Mouse (Mus musculus) telencephalon, adult 2 months (tissue): ENCODE results near the gene Ap2s1.
"Not testable (repeated sequence)": the region's sequence is repeated elsewhere in the genome, so short reads cannot be mapped to it uniquely, and the experiment has no call there.

ENCODE experiments used
- DNase-seq: peaks from one replicate; pipeline ENCODE4 v3.0.0-alpha.2; 2011; ENCODE audit warnings: low read depth, low spot score

Gene Ap2s1

GRCm38 (mm10) chr7:16738073-16738696 lies at the start of gene Ap2s1:
Ap2s1 (plus strand) TSS chr7:16738410.
- peak; percentile 100 for DNase-seq

- DNase-seq = no peak
Measured at GRCm38 (mm10) chr7:16689196-16689595, 49.0 kb upstream of the Ap2s1 start.

GRCm38 (mm10) chr7:16695025-16695424 lies 43.2 kb upstream of the Ap2s1 start:
- DNase-seq = no peak

DNA sequence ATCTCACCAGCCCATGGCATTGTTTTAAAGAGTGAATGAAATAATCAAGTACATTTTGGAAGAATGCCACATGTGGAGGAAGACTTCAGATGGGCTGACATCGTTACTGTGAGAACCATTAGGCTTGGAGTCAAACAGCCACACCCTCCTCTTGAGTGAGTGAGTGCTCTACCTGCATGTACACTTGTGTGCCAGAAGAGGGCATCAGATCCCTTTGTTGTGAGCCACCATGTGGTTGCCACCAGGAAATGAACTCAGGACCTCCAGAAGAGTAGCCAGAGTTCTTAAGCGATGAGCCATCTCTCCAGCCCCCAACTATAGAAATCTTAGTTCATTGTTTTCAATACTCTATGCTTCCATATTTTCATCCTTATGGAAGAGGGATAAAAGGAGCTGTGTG lies 39.2 kb upstream of the Ap2s1 start:
- DNase-seq = no peak

DNA sequence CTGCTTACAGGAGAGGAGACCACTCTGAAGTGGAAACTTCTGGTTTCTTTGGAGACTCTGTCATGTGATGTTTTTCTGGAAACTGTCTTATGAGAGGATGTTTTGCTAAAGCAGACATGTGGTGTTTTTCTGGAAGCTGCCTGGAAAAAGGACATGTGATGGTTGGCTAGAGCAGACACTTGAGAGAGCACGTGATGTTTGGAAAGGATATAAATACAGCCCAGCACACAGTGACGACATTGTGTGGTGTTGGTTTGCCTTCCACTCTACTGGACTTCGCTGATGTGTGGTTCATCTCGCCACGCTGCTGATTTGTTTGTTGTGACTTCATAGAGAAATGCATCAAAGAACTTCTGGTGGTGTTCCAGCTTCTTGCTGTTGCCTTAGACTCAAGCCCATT lies 37.6 kb upstream of the Ap2s1 start:
- no peak for DNase-seq

DNA sequence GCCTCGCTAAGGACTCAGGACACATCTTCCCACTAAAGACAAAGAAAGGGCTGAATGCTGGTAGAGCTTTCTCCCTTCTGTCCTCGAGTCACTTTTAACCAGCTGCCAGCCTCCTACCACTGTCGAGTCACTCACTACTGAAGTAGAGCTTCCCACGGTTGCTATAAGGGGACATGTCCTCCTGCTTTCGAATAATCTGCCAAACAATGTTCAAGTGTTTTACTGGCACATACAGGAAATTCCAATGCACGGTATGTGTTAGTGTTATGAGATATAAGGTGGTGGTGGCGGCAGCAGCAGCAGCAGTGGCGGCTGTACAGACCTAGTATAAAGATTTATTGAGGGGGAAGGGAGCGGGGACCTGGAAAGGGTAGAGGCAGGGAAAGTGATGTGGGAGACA lies 31.8 kb upstream of the Ap2s1 start:
- DNase-seq = peak; percentile 88

DNA sequence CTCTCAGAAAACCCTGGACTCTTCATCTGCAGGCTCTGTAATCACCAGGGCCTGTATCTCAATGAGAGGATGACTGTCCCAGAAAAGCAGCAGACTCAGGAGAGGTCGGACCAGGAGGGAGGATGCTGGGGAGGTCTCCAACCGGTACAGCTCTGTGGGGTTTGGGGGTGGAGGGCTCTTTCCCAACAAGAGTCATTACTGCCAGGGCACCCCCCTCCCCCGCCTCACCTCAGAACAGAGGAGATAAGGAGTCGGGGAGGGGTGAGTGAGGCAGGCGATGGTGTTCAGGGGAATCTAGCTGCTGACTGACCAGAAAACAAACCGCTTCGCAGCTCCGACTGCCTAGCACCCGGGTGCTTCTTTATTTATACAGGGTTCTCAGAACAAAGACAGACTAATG lies 30.0 kb upstream of the Ap2s1 start:
- DNase-seq = no peak

GRCm38 (mm10) chr7:16710604-16711003 lies 27.6 kb upstream of the Ap2s1 start:
- DNase-seq = no peak

DNA sequence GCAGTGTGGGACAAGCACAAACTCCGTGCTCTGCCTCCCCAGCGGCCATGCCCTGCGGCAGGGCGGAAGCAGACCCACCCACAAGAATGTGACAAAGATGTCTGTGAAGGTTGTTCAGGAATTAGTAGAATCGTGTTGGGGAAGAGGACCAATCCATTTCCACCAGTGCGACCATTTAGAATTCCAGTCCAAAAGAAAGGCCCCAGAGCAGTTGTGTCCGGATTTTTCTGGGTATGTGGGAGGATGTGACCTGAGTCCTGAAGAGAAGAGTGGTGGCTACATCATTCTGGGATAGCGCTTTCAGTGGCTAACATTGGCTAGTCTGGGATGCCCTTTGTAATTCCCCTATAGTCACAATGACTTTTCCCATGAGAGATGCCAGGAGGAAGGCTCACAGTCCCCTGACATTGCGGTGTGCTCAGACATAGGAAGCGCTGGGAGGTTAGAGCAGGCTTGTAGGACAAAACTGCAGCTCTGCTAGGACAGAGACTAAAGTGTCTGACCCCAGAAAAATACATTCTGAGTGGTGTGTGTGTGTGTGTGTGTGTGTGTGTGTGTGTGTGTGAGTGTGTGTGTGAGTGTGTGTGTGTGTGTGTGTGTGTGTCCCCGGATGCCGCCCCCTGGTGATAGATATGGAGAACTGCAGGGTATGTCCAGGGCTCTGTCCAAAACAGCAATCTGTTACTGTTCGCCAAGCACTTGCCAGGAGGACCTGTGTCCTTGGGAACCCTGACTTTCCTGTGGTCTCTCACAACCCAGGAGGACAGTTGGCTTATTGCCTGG lies 25.4 kb upstream of the Ap2s1 start:
- no peak for DNase-seq

DNA sequence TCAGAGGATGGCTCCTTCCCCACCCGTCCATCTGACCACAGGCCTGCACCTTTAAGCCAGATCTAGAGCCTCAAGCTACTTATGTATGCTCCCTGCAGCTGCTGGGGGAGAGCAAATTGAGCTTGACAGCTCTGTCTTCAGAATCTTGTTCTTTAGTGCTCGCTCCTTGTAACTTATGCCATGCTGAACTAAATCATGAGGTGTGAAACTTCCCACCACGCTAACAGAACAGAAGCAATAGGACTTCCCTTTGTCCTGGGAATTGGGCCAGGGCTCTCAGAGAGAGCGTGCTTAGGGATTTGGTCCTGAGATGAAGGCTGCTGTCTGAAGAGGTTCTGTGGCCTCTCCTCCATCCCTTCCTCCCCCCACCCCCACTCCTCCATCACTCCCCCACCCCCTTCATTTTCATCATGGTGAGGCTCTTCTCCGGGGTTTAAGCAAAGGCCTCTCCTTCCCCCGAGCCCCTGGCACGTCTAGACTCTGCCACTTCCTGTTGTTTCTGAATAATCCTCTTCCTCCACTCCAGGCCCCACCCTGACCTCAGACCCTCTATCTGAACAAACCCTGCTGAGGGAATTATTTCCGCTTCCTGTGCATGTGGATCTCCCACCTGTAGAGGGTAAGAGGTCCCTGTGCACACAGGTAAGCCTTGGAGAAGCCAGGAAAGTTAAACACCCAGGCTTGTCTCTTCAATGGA lies 21.6 kb upstream of the Ap2s1 start:
- DNase-seq = not testable (repeated sequence)

- DNase-seq = no peak
Measured at GRCm38 (mm10) chr7:16721629-16722028, 16.6 kb upstream of the Ap2s1 start, which contains the start of gene Ceacam9. Ceacam9 (plus strand) TSS chr7:16721929.

DNA sequence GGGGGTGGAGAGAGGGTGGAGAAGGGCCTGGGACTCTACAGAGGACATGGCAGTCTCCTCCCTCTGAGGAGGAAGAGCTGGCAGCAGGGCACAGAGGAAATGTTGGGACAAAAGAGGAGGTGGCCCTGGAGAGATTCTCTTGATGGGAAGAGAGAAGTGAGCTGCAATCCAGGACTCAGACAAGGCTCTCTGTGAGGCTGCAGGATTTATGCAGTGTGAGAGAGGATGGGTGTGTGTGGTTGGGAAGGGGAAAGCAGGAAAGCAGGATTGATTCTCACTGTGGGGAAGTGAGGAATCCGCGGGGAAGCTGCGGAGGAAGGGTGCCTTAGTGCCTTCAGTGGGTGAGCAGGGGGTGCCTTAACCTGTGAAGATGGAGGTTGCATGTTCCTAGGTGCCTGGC lies 15.7 kb upstream of the Ap2s1 start:
- DNase-seq = not testable (repeated sequence)

- DNase-seq = no peak
Measured at GRCm38 (mm10) chr7:16728596-16729348, 9.4 kb upstream of the Ap2s1 start.

- DNase-seq = not testable (repeated sequence)
Measured at GRCm38 (mm10) chr7:16729563-16729962, 8.6 kb upstream of the Ap2s1 start.

DNA sequence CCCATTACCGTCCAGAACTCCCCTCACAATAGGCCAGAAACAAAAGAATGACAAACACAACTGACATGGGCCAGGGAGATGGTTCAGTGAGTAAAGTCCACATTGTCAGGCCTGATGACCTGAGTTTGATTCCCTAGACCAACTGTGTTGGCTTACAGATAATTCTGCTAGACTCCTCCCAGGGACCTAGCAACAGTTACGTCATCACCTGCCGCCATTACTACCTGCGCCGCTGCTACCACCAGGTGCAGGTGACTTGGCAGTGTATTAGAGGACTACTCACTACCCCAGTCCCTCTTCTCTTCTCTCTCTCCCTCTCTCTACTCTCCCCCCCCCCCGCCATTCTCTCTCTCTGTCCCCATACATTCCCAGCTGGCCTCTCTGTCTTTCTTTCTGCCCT lies 7.4 kb upstream of the Ap2s1 start:
- no peak for DNase-seq

DNA sequence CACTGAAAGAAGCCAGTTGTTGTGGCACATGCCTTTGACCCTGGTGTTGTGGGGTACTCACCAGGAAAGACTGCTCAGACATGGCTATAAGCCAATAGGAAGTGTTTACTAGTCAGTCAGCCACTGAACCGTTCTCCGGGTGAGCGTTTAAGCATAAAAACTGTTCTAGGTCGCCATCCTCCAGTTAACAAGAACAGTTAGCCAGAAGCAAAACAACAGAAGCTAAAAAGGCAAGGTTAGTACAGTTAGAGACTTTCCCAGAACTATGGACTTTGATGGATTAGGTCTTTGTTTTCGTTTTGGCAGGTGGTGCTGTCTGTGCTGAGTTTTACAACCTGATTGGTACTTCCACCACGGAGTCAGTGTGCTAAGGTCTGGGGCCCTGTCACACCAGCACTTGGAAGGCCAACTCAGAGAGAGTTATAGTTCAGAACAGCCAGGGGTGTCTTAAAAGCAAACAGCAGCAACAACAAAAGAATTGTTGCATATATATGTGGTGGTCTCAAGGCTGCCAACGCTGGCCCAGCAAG lies 6.3 kb upstream of the Ap2s1 start:
- DNase-seq = no peak

GRCm38 (mm10) chr7:16737606-16738072 lies 571 bp upstream of the Ap2s1 start:
- no peak for DNase-seq

- no peak for DNase-seq
Measured at GRCm38 (mm10) chr7:16739056-16739604, 920 bp downstream of the Ap2s1 start.

DNA sequence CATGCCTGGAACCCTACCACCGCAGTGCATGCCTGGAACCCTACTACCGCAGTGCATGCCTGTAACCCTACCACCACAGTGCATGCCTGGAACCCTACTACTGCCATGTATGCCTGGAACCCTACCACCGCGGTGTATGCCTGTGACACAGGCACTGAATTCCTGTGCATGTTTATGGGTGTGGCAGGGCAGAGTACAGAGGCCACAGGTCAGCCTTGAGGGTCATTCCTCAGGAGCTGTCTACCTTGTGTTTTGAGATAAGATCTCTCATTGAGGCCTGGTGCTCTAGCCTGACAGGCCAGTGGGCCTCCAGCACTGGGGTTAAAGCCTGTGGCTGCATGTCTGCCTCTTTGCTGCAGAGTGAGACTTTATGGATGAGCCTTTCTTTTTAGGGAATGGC lies 7.2 kb downstream of the Ap2s1 start:
- DNase-seq = no peak

GRCm38 (mm10) chr7:16746093-16746492 lies 7.9 kb downstream of the Ap2s1 start:
- DNase-seq = no peak

GRCm38 (mm10) chr7:16747656-16748055 lies 9.4 kb downstream of the Ap2s1 start:
- DNase-seq = peak; percentile 41
